Mouse (Mus musculus): ENCODE measurements around the gene Atf7ip. TPM values are rescaled to one million over a fixed set of nuclear protein-coding genes. Genes with fewer than 3 reads are reported as not detected.
"Not testable (repeated sequence)": the region's sequence is repeated elsewhere in the genome, so short reads cannot be mapped to it uniquely, and the experiment has no call there.

Atf7ip gene
- total RNA-seq (2015; ENCODE audit: low replicate concordance) (153 and 185 TPM in 2 replicates), total RNA-seq (2017; ENCODE audit: low replicate concordance) (205 and 233 TPM in 2 replicates)

DNA sequence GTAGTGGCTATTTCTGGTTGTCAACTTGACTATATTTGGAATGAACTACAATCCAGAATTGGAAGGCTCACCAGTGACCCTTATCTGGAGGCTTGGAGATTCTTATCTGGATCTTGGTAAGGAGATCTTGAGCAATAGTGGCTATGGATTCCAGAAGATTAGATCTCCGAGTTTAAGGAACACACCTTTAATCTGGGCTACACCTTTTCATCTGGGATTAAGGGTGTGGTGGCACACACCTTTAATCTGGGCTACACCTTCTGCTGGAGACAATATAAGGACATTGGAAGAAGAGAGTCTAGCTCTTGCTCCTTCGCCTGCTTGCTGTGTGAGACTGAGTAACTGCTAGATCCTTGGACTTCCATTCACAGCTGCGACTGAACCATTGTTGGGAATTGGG lies at the start of gene Atf7ip:
Gene Atf7ip (plus strand): TSS at position 301 of the 400 bp plus-strand sequence.
- ATAC-seq (replicated peaks; ENCODE audit: low FRiP score, poor library complexity, severe bottlenecking) = not testable (repeated sequence)

DNA sequence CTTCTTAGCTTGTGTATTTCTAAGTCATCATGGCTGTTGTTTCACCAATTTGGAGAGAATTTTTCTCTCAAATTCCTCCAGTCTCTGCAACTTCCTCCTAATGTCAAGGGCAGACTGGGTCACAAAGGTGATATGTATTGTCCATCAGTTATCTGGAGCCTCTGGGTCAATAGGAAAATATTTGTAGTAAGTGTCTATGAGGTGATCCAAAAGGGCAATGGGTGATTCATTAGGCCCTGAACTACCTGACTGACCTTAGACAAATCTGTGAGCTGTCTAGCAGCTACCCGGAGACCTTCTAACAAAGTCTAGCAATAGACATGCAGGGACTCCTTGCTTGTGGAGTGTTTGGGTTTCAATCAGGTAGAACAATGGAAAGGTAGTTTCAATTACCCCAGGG lies 49.7 kb upstream of the Atf7ip start:
- ATAC-seq (replicated peaks; ENCODE audit: low FRiP score, poor library complexity, severe bottlenecking) = no peak

DNA sequence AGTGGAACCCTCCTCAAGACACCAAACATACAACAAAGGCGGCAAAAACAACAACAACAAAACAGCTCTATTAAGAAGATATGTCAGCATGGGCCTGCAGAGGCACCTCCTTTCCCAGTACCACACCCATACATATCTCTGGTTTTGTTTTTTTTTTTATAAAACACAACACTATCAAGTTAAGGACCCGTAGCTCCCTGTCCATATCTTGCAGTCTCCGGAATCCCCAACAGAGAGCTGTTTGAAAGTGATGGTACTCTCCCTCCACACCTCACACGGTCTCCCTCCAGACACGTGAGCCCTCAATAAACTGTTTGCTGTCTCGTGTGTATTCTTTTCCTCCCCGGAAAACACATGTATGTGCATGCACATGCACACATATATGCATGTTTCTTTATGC lies 46.8 kb upstream of the Atf7ip start:
- no peak for ATAC-seq (replicated peaks; ENCODE audit: low FRiP score, poor library complexity, severe bottlenecking)

DNA sequence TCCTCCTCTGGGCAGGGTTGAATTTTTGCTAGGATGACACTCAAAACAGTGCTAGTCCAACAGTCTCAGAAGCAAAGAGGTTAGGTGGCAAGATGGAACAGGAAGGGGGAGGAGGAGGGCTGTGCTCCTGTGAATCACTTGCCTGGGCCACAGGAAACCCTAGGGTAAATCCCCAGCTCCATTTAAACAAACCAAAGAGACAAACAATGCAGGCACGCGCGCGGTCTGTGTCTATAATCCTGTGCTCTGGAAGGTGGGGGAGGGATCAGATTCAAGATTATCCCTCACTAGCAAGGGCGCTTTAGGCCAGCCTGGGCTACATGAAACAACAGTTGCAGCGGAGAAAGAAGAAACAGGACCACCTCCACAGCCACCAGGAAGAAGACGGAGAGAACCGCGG lies 42.5 kb upstream of the Atf7ip start:
- ATAC-seq (replicated peaks; ENCODE audit: low FRiP score, poor library complexity, severe bottlenecking) = no peak

DNA sequence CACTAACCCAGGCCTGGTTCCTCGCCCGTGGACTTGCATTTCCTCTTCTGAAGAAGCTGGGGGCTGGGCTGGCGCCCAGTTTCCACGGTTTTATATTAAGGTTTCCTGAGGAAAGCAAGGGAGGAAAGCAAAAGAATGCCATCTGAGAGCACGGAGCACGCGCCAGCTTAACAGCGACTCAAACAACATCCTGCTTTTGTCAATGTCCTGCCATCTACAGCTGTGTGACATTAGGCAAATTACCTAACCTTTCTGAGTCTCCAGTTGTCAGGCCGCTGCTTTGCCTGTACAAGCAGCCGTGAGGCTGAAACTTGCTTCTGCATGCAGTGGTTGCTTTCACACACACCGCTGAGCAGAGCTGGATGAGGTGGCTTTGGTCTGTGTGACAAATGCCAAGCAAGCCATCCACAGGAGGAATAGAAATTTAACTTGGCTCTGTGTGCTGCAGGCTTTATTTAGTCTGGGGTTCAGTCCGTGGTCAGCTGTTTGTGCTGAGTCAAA lies 41.8 kb upstream of the Atf7ip start:
- ATAC-seq (replicated peaks; ENCODE audit: low FRiP score, poor library complexity, severe bottlenecking) = no peak

DNA sequence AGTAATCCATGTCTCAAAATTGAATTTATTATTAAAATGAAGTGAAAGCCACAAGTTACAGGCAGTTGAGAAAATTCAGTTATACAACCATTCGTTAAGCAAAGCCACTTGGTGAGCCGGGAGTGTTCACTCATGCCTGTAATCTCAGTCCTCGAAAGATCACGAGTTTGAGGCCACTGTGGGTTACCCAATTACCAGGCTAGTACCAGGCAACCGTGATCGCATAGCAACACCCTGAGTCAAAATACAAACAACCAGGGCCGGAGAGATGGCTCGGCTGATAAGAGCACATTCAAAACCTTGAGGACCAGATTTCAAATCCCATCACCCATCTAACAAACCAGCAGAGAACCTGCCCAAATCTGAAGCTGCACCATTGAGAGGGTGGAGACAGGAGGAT lies 40.9 kb upstream of the Atf7ip start:
- ATAC-seq (replicated peaks; ENCODE audit: low FRiP score, poor library complexity, severe bottlenecking) = no peak

DNA sequence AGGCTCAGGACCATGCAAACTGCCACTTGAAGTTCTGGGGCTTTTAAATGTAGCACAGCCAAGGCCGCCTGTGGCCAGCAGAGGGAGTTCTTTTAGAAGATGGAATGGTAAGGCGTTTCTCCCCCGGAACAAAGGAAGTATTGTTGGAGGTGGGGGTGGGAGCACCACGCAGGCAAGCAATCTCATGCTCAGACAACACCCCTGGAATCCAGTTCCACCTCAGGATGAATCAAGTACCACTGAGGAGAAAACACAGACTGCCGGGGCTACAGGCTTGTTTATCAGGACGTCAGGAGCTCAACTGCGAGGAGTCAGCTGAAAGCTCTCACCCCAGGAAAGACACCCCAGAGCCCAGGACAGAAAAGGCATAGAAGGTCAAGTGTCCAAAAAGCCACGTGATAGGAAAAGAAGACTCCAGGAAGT lies 40.0 kb upstream of the Atf7ip start:
- ATAC-seq (replicated peaks; ENCODE audit: low FRiP score, poor library complexity, severe bottlenecking) = peak; percentile 41

DNA sequence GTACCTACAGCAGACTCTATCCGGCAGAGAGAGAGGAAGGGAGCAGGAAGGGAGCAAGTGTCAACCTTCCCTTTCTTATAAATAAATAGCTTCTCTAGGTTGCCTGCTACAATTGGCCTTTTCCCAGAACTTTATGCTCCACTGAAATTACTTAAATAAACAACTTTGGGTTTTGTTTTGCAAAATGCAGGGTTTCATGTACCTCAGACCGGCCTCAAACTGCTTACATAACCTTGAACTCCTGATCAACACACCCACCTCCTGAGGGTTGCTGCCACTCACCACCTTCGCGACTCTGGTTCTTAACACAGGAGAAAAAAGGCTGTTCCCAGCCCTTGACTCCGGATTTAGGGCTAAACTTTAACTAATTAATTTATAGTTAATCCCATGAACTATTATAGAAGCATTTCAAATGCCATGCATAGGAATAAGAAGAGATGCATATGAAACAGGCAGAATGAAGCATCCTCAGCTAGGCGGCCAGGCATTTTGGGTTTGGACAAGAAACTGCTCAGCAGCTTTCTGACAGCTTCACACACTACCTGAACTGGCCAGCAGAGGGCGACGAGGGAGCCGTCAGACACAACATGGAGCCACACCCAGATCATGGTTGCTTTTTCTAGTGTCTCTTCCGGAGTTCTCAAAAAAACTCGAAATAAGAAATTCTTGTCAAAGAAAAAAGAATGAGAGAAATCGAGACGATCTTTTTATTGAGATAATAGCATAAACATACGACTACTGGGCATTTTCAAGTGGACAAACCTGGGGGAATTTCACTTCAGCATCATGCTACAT lies 38.8 kb upstream of the Atf7ip start:
- peak; percentile 63 for ATAC-seq (replicated peaks; ENCODE audit: low FRiP score, poor library complexity, severe bottlenecking)

DNA sequence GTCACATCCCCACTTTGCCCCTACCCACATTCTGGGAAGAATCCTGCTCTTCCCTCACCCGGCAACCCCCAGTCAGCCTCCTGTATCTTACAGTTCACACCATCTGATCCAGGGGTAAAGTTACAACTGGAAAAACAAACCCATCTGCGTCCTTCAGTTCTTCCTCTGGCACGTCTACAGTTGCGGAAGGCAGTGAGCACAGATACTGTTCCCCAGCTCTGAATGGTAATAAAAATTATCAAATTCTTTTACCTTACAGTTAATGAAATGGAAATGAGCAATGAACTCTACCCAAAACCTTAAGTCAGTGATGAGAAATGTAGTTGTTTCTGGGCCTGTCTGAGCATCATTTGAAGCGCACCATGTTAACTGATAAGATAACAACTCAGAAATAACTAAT lies 38.1 kb upstream of the Atf7ip start:
- no peak for ATAC-seq (replicated peaks; ENCODE audit: low FRiP score, poor library complexity, severe bottlenecking)

DNA sequence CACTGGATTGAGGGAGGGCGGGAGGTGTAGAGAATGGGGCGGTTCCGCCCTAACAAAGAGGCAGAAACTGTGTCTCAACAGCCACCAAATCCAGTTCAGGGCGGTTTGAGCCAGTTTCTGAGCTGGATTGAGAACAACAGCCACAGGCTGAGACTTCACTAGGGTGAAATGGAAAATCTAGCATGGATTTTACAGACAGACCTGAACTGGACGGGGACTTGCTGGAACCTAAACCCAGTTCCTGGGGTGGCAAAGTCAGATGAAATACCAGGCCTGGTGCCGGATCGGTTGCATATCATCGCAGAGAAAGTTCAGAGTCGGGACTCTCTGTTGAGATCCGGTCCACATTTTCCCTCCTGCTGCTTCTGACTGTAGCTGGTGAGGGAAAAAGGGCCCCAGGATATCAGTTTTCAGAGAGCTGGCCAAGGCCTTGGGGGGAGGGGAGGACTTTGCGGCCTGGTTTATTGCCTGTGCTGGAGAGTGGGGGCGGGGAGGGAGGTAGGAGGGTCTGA lies 37.5 kb upstream of the Atf7ip start:
- ATAC-seq (replicated peaks; ENCODE audit: low FRiP score, poor library complexity, severe bottlenecking) = peak; percentile 70

DNA sequence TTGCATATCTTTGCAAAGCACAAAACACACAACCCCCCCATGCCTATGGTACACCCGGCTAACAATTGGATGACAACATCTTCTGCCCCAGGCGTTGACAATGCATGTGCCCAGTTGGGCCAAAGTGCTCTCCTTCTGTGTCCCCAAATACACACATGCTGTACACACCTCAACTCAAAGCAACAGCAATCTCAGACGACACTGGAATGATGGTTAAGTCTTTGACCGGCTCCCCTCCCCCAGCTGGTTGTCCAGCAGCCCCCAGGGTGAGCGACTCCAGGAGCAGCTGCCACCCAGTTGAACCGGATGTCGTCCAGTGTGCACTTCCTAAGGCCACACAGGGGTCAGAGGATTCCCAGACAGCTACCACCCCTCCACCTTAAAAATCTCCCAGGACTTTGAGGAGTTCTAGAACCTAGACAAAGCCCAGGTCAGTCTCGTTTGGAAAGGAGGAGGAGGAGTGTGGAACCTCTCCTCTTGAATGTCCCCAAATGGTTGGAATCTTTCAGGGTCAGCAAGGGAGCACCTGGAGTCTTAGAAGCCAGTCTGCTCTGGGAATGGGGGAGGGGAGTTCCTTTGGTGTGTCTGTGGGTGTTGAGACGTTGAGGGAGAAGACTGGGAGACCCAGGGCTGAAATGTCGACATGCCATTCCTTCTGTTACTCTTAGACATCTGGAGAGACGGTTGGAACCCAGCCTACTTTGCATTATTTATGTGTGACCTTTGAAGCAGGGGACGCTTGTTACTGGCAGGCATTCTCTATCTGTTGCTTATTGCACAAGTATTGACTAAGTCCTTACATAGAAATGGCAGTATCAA lies 36.8 kb upstream of the Atf7ip start:
- ATAC-seq (replicated peaks; ENCODE audit: low FRiP score, poor library complexity, severe bottlenecking) = no peak

DNA sequence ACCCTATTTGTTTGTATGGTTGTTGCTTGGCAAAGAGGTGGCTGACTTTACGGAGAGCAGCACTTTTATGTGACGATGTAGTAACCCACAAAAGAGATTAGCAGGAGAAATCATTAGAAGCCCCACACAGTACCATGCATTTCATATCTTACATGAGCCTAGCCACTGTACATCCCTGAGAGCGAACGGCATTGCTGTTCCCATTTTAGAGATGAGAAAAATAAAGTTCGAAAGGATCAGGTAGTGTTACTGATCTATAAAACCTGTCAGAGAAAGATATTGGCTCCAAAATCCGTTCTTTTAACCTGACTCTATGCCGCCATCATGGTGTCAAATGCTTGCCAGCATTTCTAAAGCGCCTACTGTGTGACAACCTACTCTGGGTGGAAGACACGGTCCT lies 36.2 kb upstream of the Atf7ip start:
- no peak for ATAC-seq (replicated peaks; ENCODE audit: low FRiP score, poor library complexity, severe bottlenecking)

DNA sequence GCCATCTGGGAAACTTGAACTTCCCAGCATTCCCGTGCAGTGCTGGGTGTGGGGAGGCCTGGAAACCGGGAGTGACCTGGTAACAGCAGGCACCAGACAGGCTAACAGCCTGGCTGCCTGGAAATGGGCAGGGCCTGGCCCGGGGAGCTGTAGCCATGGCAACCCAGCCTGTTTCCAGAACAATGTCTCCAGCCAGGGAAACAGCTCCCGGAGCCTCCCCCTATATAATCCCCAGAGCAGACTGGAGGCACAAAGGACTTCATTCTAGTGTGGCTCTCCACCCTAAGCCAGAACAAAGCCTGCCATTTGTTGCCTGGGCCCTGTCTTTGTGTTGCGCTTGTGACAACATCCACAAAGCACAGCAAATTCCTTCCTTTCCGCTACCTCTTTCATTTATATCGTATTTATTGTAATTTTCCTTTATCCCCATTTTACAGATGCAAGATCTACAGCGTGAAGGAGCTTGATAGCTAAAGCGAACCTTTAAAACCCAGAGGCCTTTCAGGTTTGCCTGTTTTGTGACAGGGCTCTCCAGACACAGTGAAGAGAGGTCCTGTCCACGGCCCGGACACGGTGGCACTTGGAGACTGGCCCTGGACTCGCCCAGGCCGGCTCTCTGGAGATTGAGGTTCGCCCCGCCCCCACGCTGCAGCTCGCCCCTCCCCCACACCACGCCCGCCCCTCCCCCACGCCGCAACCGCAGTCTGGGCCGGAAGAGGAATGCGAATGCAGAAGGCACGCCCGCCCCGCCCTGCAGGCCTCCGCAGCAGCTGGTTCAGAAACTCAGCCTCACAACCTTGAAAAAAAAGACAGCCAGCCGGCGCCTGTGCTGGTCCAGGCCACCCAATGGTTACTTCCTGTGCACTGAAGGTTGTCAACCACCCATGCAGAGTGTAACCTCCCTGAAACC lies 35.4 kb upstream of the Atf7ip start:
- ATAC-seq (replicated peaks; ENCODE audit: low FRiP score, poor library complexity, severe bottlenecking) = peak; percentile 48

DNA sequence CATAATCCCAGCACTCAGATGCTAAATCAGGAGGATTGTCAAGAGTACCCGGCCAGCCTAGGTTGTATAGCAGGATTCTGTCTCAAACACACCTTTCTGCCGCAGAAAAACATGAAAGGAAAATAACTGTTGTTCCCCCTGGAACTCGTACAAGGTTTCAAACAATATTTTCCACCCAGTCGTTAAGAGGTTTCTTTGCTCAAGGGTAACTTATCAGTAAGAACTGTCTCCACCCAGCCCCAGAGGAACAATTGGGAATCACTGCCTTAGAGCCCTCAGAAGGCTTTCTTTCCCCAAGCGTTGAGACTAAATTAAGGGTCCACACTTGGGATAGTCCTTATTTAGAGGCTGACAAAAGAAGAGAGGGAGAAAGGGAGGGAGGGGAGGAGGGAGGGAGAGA lies 34.4 kb upstream of the Atf7ip start:
- no peak for ATAC-seq (replicated peaks; ENCODE audit: low FRiP score, poor library complexity, severe bottlenecking)

DNA sequence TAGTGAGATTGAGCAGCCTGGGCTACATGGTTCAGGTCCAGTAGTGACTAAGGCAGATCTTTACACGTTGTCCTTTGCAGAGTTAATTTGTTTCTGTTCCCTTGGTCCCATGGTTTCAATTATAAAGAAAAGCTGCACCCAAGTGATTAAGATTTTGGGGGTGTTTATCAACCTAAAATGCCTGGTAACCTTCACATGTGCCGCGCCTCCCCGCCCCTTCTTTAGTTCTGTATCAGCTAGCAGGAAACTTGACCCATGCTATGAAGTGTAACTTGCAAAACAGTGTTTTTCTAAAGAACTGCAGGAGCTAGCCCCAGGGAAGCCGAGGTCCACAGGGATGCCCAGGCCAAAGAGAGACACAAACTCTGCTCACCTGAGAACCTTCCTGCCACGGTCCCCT lies 33.2 kb upstream of the Atf7ip start:
- ATAC-seq (replicated peaks; ENCODE audit: low FRiP score, poor library complexity, severe bottlenecking) = peak; percentile 32

DNA sequence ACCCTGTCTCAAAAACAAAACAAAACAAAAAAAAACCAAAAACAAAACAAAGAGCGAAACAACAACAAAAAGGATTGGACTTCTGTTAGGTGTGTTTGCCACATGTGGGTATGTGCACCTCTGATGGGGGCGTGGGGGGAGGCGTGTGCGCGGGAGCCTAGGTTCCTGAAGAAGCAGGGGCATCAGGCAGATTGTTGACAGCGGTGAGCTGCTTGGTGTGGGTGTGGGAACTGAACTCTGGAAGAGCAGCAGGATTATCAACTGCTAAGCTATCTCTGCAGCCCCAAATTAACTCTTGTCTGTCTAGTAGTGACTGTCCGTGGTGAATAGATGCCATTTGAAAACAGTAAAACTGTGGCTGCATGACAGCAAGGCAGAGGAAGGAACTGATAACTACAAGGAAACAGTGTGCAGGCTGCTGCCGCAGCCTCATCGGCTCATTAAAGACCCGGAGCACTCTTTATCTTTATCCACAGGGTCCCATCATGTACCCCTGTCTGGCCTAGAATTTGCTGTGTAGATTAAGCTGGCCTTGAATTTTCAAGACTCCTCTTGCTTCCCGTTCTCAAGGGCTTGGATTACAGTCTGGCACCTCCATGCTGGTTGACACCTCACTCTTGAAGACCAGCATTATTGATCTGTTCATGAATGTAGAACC lies 32.4 kb upstream of the Atf7ip start:
- peak; percentile 9; the same call in 1 of the 2 replicates for ATAC-seq (replicated peaks; ENCODE audit: low FRiP score, poor library complexity, severe bottlenecking)

DNA sequence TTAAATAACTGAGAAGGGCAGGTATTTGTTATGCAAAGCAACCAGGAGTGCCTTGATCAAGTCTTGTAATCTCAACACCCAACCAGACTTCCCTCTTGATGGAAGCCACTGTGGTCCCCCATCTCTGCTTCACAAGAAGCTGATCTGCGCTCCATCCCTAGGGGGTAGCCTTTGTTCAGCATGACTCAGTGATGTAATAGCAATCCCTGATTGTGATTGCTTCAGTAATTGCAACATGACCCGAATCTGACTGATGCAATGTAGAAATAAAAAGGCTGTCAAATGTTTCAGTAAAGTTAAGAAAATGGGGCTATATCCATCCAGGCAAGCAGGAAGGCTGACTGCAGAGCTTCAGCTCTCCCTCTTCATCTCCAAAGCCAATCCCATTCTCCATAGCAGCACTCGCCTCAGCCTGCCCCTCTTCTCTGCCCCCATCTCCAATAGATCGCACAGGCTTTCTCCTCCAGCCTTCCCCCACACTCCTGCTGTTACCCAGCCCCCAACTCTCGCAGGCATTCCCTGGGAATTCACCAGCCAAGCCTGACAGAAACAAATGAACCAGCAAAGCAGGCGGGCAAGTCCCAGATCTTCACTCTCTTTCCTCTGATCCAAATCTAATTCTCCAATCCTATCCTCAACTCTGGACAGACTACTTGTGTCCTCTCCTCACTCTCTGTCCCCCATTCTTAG lies 30.7 kb upstream of the Atf7ip start:
- ATAC-seq (replicated peaks; ENCODE audit: low FRiP score, poor library complexity, severe bottlenecking) = no peak

DNA sequence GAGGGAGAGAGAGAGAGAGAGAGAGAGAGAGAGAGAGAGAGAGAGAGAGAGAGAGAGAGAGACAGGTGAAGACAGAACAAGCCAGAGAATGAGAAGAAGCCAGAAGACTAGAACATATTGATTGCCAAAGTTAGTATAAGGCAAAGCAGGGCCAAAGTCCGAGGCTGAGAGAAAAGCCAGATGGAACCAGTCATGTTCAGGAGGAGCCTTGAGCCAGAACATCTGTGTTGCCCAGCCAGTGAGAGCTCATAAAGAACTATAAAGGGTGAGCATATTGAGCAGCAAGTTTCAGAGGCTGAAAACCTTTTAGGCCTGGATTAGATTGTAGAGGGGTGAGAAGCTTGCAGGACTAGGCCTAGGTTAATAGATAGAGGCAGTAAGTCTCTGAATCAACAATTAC lies 28.1 kb upstream of the Atf7ip start:
- ATAC-seq (replicated peaks; ENCODE audit: low FRiP score, poor library complexity, severe bottlenecking) = no peak

DNA sequence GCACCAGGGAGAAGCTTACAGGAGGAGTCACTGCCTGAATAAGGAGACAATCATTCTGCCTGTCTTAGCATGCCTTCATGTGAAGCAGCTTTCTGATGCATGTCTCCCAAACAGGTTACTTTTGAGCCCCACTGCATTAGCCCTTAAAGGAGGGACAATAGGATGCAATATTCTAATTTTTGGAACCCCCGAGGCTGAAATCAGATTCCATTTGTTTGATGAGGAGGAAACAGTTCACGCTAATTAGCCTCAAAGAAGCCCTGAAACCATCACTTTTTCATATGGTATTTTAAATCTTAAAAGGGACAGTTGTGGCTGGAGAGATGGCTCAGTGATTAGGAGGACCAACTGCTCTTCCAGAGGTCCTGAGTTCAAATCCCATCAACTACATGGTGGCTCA lies 22.4 kb upstream of the Atf7ip start:
- no peak for ATAC-seq (replicated peaks; ENCODE audit: low FRiP score, poor library complexity, severe bottlenecking)
